Mouse (Mus musculus): ENCODE measurements around the gene Mtmr6. TPM values are rescaled to one million over a fixed set of nuclear protein-coding genes. Genes with fewer than 3 reads are reported as not detected.

Mtmr6 gene
- total RNA-seq, 2 experiments from 2014 or later, result 104 TPM

Small RNA genes within 50 kb of the gene (microRNA-seq; reads per million reads assigned to microRNA genes)
- not detected for gene Mir719

Other genes starting within 250 kb of the Mtmr6 start
- 10 to 100 TPM; 80.4 to 81.2 TPM for gene Atp8a2, start 68.0 kb upstream of the Mtmr6 start, total RNA-seq (2021)
- gene Nupl1, start 13.8 kb upstream of the Mtmr6 start, total RNA-seq (2021), result under 1 TPM in 1 of 2 experiments, not detected in 1; 0.17 TPM
- 100 to 1,000 TPM; 114 to 123 TPM for gene Gm49336, start 13.7 kb upstream of the Mtmr6 start, total RNA-seq (2021)
- 10 to 100 TPM; 37.3 to 40.8 TPM for gene Amer2, start 108.0 kb downstream of the Mtmr6 start, total RNA-seq (2021)

Measured in left cerebral cortex, postnatal 10 days (tissue).